Mouse (Mus musculus) hematopoietic stem cell, adult 5-6 weeks (primary cell): Measurements from ENCODE around the gene Pigs. TPM values are rescaled to one million over a fixed set of nuclear protein-coding genes. Genes with fewer than 3 reads are reported as not detected.

Experiments used
- ATAC-seq, 2 experiments: fragments of 125-278 bp in 1 of 2; replicated peaks in 1 of 2; 2 replicates each; pipeline ENCODE4 v1.8.0; 2016 to 2017; ENCODE audit warnings: inconsistent platforms in 2 of 2, mild to moderate bottlenecking in 2 of 2, moderate number of reproducible peaks in 2 of 2, low read depth in 1 of 2, moderate TSS enrichment in 1 of 2; ENCODE audit not compliant: low FRiP score in 2 of 2, poor library complexity in 2 of 2, severe bottlenecking in 2 of 2, insufficient read depth in 1 of 2, low TSS enrichment in 1 of 2
- total RNA-seq: library from RNA; stranded (forward); fragments of 172-1452, 232-1000 nt; gene quantifications from 2 replicates; pipeline ENCODE4 v1.2.3, GENCODE M21; 2017

Gene Pigs
- total RNA-seq, 1 experiment from 2014 or later: 9.9 TPM

- peak; percentile 83 to 89 for ATAC-seq
These were observed 24.9 kb downstream of the Pigs start for GRCm38 (mm10) chr11:78353081-78353480.

- ATAC-seq: no peak
These were observed 26.7 kb downstream of the Pigs start for GRCm38 (mm10) chr11:78354905-78355304.

GRCm38 (mm10) chr11:78355471-78356238 is 27.4 kb downstream of the Pigs start:
- ATAC-seq: 0 out of 4 replicates have a peak, but pooled peaks have one; percentile 24

GRCm38 (mm10) chr11:78358330-78359007 is 30.3 kb downstream of the Pigs start:
- ATAC-seq: no peak; a peak in 1 of 4 replicates

DNA sequence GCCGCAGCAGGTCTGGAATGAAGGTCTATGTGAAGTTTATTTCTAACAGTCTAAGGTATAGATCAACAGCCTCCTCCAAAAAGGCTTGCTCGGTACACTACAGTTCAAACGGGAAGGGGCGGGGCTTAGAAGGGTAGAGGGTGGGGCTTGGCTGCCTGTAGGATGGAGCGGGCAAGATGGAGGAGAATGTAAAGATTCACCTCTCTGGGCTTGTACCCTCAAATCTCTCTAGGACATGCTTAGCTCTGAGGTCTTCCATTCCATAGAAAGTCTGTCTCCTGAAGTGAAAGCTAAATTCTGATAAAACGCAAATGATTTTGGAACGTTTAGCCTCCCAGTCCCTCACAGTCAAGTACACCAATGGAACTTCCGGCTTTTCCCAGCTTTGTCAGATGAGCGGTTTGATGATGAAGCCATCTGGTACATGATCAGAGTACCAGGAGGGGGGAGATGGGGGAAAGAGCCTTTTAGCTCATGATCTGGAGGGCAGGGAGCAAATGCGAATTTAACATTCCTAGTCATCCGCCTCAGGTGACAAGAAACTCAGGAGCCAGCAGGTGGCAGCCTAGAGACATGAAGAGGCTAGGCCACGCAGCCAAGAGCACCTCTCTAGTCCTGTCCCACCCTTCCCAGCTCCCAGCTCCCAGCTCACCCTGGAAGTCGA is 32.0 kb downstream of the Pigs start:
- ATAC-seq: peak; percentile 74 to 86

DNA sequence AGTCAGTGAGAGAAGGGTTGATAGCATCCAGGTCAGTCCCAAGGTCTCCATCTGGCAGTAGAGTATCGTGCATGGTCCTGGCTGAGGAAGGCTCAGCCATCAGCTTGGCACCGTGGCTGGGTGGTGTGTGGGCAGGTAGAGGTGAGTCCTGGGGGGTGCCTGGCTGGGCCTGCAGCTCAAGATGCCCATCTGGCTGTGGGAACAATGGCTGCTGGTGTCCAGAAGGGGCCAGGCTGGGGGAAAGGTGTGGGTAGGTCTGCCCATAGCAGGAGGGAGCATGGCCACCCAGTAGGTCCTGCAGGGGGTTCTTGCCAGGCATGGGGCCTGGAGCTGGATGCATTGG is 32.5 kb downstream of the Pigs start:
- ATAC-seq: peak in 1 of 2 experiments; percentile 14; a peak in 1 of 4 replicates

DNA sequence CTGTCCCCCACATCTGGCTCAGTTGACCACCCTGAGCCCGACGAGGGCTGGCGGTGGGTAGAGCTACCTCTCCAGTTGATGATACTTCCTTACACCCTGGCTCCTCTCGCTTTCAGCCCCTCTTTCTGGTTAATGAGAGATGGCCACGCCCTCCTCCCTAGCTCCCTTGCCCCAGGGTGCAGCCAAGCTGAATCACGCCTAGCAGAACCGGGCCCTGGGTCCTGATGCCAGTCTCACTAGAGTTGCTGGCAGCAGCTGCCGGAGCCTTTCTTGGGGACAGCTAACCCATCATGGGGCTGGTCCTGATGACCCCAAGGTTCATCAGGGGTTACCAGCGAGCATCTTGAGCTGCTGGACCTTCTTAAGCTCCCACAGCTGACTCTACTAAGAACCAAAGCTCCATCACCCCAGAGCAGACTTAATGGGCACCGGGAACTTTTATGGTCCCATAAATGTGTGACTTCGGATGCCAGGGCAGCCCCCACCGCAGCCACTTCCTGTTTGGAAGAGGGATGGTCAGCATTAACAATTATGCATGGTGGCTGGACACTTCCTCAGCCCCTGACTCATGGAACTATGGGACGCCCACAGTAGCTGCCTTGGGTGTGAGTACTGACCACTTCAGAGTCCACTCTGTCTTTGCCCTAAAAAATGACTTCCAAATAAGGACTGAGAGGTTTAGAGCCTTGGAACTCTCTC is 35.2 kb downstream of the Pigs start:
- ATAC-seq: no peak

GRCm38 (mm10) chr11:78364103-78364502 is 35.9 kb downstream of the Pigs start:
- ATAC-seq: no peak

DNA sequence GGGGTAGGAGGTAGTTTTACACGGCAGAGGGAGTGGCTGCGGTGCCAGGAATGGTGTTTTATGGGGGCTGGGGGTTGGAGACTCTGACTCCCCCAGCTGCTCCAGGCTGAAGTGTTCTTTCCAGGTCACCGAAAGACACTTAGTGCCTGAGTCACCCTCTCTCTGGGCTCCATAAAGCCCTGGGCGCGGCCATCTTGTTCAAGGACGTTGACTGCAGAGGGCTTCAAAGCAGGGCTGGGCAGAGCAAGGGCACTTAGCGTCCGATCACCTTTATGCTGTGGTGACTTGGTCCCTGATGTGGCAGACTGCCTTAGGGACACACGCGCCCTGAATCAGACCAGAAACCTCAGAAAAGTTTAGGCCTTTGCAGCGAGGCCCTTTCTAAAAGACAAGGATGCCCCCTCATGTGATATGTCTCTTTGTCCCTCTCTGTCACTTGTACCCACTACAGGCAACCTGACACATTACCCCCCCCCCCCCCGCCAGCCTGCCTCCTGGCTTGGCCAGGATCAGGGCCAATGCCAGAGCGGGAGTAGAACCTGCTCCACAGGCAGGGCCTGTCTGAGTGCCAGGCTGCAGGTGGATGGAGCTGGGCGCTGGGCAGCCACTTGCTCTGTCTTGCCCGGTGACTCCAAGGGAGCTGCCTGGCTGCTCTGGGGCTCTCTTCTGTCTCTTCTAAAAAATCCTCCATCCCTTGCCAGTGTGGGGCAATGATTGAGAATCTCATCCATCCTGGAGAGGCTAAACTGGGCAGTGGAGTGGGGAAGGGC is 39.4 kb downstream of the Pigs start:
- no peak for ATAC-seq

- ATAC-seq: no peak
These were observed 42.2 kb downstream of the Pigs start for GRCm38 (mm10) chr11:78370389-78370788.

GRCm38 (mm10) chr11:78371711-78372110 is 43.5 kb downstream of the Pigs start:
- no peak for ATAC-seq

GRCm38 (mm10) chr11:78372166-78372565 is 44.0 kb downstream of the Pigs start:
- no peak for ATAC-seq

- ATAC-seq: no peak
These were observed 44.4 kb downstream of the Pigs start for GRCm38 (mm10) chr11:78372610-78373009.

- no peak for ATAC-seq
These were observed 45.9 kb downstream of the Pigs start for GRCm38 (mm10) chr11:78374147-78374546.

DNA sequence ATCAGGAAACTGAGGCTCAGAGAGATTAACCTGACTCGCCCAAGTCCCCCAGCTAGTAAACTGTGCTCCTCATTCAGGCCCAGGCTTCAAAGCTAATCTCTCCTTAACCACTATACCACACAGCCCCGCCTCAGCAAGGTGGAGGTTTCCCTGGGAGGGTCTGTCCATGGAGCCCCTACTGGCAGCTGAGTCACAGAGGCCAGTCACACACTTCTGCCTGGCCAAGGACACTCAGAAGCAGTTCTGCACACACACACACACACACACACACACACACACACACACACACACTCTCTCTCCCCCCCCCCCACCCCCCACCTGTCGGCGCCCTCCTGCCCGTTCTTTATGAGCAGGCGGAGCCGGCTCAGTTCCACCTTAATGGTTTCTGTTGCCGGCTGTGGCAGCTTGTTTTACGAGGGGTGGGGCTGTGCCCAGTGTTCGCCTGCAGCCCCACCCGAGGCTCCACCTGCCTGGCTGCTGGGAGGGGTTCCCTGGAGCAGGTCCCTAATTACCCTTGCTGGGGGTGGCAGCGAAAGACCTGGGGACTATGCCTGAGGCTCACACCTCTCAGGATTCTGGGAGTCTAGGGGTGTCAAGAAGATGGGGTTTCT is 49.4 kb downstream of the Pigs start:
- 0 out of 4 replicates have a peak, but pooled peaks of 1 of the 2 experiments have one; percentile 12 for ATAC-seq

DNA sequence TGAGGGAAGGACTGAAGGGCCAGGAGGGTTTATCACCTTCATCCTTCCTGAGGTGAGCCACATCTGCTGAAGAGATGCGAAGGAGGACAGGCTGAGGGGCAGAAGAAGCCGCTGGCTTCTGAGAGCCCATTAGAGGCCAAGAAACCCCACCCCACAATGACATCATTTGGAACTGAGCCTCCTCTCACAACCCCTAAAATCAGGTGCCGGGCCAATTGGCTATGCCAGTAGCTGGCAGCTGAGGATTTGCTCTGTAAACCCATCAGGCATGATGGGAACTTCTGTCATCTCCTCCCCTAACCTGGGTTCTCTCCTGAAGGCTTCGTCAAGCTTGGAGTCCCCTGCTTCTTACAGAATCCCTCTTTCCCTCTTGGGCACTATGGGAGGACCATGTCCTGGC is 52.1 kb downstream of the Pigs start:
- ATAC-seq: no peak

- no peak for ATAC-seq
These were observed 52.8 kb downstream of the Pigs start for GRCm38 (mm10) chr11:78380996-78381395.
